Mouse (Mus musculus) mature B cell (primary cell): Measurements from ENCODE around the gene Fam207a.

Experiments used
- in situ Hi-C: fragments of 300-500 bp; cut with MboI; formaldehyde crosslinking; loops from 2 replicates; pipeline ENCODE4 v1.14.3; 2019

Gene Fam207a

GRCm38 (mm10) chr10:77502967-77503922 is 12.3 kb downstream of the Fam207a start:
- in situ Hi-C loops: no loop called here

GRCm38 (mm10) chr10:77500636-77501035 is 14.9 kb downstream of the Fam207a start:
- in situ Hi-C loops: no loop called here

GRCm38 (mm10) chr10:77498254-77498653 is 17.3 kb downstream of the Fam207a start:
- in situ Hi-C loops: no loop called here

DNA sequence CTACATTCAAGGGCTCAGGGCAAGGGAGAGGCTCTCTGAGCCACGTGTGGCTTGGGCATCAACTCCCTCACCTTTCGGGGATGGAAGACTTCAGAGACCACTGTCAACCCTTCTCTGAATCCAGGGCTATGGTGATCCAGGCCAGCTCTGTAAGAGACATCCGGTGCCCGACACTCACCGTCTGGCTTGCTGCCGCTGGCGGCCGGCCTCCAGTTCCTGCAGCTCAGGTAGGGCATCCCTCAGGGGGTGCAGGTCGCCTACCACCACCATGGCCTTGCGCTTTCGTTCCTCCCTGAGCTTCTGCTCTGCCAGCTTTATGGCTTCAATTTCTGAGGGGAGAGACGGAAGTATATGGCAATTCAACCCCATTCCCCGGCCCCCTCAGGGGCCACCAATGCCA is 18.4 kb downstream of the Fam207a start:
- in situ Hi-C loops: no loop called here

GRCm38 (mm10) chr10:77492885-77493284 is 22.7 kb downstream of the Fam207a start:
- in situ Hi-C loops: no loop called here

DNA sequence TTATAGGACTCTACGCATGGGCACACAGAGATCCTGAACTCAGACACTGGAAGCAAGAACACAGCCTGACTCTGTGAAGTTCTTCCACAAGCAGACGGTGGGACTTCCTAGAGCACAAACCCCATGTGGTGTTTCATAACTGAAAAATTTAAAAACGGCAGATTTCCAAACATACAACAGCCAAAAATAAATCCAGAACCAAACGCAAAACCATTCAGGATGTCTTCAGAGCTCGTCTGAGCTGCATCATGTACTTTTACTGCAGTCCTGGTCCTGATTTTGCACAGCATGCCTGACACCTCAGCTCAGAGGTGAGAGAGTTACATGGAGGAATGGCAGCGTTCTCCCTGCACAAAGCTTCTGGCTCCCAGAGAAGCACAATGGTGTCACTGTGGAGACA is 24.0 kb downstream of the Fam207a start:
- in situ Hi-C loops: no loop called here

DNA sequence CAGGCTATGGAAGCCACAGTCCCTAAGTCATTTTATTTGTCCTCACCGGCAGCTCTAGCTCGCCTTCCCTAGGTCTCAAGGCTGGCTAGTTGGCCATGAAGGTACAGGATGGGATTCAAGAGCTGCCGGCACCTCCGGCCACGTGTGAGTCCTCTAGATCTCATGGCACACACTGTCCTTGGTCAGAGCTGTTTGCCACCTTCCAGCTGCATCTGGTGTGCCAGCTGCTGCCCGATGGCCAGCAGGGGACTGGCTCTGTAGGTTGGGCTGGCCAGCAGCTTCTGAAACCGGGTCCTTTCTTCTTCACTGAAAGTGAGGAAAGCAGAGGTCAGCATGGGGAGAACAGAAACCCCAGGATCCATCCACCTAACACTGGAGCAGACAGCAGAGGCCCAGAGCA is 27.4 kb downstream of the Fam207a start:
- in situ Hi-C loops: no loop called here

DNA sequence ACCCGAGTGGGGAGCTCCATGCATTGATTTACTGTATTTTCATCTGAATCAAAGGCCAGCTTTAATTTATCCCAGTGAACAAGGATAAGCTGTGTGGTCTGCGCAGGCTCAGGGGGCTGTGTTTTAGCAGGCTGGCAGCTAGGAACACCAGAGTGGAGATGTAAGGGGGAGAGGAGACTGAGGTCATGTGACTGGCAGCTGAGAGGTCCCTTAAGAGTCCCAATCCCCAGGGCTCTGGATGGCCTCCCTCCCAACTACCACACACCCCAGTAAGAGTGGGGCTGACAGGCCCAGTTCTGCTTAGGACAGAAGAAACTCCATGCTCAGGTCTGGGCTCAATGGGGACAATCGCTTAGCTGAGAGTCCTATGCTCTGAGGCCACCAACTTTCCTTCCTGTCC is 29.8 kb downstream of the Fam207a start:
- in situ Hi-C loops: no loop called here

DNA sequence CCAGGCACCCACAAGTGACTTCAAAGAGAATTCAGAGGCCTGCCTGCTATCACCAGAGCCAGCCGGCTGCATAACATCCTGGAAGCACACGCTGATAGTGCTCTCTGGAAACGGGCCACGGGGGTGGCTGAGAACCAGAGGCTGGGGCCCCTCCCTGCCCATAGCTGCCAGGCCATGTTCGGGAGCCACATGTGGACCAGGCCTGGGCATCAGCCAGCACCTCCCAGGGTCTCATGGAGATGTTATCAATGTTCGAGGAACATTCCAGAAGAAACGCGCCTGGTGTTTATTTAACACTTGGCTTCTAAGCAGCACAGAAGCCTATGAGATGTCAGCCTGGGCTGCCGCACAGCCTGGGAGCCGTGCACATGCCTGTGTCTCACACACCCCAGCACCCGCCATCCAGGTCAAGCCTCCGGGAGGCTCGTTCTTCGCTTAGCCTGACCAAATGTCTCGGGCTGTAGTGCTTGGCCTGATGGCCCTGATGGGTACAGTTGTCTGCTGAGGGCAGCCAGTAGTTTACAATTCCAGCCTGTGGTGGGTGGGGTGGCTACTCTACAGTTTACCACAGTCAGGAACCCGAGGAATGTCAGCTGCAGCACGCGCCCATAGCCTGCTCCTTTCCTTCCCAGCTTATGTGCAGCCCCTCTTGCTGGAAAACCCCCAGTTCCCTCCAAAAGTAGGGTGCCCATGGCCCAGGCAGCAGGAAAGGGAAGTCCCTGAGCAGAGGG is 31.2 kb downstream of the Fam207a start:
- in situ Hi-C loops: no loop called here

GRCm38 (mm10) chr10:77481814-77482213 is 33.8 kb downstream of the Fam207a start:
- in situ Hi-C loops: no loop called here

DNA sequence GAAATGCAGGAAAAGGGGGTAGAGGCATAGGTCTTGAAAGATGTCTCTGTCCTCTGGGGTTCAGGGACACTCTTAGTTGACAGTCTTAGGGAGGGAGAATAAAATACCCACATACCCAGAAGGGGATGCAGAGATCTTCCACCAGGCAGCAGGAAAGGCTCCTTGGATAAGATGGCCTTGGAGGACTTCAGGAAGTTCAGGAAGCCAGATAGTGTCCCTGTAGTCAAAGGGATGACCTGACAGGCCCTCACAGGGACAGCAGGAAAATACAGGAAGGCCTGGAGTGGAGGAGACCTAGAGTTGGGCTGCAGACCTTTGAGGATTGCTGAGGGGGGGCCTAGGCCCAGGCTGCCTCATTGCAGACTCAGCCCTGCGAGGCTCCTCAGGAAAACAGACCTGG is 35.6 kb downstream of the Fam207a start:
- in situ Hi-C loops: no loop called here

DNA sequence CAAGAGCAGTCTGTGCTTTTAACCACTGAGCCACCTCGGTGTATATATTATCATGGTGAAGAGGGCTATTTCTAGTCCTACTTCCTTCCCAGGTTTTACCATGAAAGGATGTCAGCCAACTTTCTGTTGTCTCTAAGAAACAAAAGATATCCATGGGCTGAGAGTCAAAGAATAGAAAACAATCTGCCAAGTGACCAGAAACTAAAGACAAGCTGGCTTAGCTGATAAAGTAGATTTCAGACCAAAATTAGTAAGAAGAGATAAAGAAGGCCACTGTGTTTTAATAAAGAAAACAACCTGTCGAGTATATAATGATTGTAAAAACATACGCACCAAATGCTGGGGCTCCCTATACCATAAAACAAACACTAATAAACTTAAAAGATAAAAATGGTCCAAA is 38.7 kb downstream of the Fam207a start:
- in situ Hi-C loops: no loop called here

DNA sequence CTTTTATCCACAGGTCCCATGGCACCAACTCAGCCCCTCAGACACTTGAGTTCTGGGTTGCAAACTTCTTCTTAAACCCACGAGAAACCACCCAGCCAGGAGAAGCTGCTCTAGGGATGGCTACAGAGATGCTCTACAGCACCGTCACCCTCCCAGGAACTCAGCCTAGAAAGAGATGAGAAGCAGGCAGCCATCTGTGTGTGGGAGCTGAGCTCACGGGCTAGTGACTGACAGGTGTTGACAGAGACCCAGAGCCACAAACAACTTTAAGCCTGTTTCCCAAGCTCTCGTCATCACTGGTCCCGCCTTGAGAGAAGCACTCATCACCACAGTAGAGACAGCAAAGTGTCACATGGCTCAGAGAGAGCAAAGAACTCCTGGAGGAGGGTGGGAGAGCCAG is 43.4 kb downstream of the Fam207a start:
- in situ Hi-C loops: no loop called here

DNA sequence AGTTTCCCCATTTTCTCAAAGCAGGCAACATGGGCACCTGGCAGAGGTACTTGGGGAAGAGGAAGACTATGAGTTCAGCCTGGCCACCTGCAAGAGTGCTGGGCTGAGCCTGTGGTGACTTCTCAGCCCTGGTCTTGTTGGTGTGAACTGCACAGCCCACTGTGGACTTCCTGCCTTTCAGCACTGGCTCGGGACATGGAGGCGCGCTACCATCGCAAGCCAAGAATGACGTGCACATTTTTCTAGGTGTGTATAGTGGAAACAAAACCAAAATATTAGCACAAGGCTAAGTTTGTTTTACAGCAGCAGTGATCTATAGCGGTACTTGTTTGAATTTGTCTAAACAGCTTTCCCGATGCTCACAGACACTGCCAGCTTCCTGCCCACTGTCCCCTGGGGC is 44.1 kb downstream of the Fam207a start:
- in situ Hi-C loops: no loop called here

GRCm38 (mm10) chr10:77470763-77471162 is 44.8 kb downstream of the Fam207a start:
- in situ Hi-C loops: no loop called here

DNA sequence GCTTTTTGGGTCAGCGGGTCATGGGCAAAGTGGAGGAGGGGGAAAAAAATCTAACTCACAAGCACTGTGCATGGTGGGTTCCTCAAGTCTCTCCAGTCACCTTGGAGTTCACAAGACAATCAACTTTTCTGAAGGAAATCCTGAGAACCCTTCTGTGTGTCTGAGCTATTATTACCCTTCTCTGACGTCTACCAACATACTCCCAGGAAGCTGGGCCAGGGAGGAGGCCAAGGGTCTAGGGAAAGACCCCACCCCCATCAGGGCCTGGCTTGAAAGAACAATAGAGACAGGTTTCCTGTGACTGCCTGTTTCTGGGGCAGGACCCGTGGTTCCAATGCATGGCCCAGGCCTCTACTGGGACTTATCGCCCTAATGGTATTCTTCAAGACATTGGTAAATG is 46.9 kb downstream of the Fam207a start:
- in situ Hi-C loops: no loop called here

- in situ Hi-C loops: no loop called here
Measured at GRCm38 (mm10) chr10:77467407-77467806, 48.2 kb downstream of the Fam207a start.

DNA sequence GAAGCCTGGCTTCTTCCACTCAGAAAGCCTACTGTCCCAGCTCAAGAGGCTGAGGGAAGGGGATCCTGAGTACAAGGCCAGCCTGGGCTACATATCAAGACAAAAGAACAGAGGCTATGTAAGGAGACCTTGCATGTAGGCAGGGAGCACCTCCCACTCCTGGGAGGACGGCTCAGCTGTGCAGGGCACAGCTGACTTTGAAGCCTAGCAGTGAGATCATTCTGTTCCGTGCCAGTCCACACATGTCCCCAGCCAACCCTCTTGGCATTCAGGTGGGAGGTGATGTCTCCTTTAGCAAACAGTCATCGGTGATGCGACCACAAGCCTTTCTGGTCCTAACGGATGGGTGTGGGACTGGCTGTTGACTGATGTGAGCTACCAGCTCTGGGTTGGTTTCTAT is 49.7 kb downstream of the Fam207a start:
- in situ Hi-C loops: no loop called here

GRCm38 (mm10) chr10:77464181-77464936 is 51.2 kb downstream of the Fam207a start:
- in situ Hi-C loops: no loop called here

DNA sequence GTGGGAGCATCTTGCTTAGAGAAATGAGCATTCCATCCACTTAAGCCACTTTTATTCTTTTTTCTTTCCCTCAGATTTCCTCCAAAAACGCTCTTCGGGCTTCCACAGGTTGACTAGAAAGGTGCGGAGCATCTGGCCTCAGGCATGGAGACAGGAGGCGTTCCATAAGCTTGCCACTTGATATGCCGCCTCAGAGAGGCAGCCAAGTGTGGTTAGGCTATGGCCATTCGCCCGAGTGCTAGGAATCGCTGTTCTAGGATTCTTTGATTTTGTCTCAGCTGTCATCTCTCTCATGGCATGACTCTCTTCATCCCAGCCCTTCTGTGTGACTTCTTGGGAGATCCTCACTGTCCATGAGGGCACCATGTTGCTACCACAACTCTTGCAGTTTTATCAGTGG is 54.4 kb downstream of the Fam207a start:
- in situ Hi-C loops: no loop called here

DNA sequence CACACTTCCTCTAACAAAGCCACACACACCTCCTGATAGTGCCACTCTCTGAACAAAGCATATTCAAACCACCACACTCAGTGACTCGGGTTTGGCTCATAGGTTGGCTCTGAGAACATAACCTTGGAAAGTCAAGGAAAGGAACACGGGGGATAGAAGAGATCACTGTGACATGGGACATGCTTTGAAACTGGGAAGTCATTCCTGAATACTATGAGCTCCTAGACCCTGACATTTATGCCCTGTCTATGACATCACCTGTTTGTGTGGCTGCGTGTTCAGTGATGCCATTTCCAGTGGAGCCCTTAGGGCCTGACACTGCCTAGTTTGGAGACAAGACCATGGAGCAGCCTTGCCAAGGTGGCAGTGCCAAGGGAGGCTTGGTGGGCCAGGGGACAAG is 57.9 kb downstream of the Fam207a start:
- in situ Hi-C loops: no loop called here

DNA sequence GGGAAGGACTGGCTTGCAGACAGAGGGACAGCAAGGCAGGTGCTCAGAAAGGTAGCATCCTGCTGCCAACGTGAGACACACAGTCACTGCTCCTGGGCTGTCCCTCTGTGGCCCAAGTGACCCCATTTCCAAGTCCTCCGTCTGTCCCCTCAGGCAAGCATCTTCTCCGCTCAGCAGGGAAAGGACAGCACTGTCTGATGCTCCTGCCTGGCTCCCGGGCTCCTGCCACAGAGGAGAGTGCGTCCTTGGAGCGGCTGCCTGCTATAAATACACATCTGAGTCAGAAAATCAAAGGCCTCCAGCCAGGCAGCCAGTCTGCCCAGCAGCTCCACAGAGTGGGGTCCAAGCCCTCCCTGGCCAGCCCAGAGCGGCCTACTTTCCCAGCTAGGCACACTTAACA is 59.1 kb downstream of the Fam207a start:
- in situ Hi-C loops: no loop called here
